Mouse (Mus musculus) heart, adult 2 months (tissue): ENCODE data around the gene Gm11077.

Experiments
- CTCF ChIP-seq: fragments of 200-600 bp; IDR thresholded peaks from 2 replicates; pipeline ENCODE4 v1.8.1; 2022; ENCODE audit warnings: antibody characterized with exemption, mild to moderate bottlenecking, moderate library complexity
- EP300 ChIP-seq: fragments of 200-500 bp; IDR thresholded peaks from 2 replicates; pipeline ENCODE4 v1.6.1; 2011; ENCODE audit warnings: low read depth, low read length, control low read depth; ENCODE audit not compliant: insufficient read depth
- POLR2A ChIP-seq: fragments of 200-500 bp; IDR thresholded peaks from 2 replicates; pipeline ENCODE4 v1.6.1; 2011; ENCODE audit warnings: mild to moderate bottlenecking, low read depth, low read length, control low read depth; ENCODE audit not compliant: insufficient read depth

- no peak for TF ChIP-seq CTCF
- TF ChIP-seq POLR2A = no peak
- no peak for TF ChIP-seq EP300
Measured at GRCm38 (mm10) chr6:140786058-140786457, 57.0 kb downstream of the Gm11077 start.
